Mouse (Mus musculus): ENCODE measurements around the gene Rbm17.

DNA sequence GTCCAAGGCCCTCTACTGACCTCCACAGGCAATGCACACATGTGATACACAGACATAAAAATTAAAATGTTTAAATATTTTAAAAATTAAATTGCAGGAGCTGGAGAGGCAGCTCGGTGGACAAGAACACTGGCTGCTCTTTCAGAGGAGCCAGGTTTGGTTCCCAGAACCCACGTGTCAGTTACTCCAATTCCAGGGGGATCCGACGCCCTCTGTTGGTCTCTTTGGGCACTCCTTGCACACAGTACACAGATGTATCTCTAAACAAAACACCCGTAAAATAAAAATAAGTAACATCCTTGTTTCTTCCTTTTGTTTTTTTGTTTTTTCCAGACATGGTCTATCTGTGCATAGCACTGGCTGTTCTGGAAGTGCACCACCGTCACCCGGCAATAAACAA is 60.8 kb downstream of the Rbm17 start:
- TF ChIP-seq CTCF (IDR thresholded peaks at IDR 0.05; ENCODE audit: low read depth, low read length) (no peak), POLR2A (IDR thresholded peaks at IDR 0.05; ENCODE audit: borderline replicate concordance, low read depth, low read length) (no peak)
